Mouse (Mus musculus) megakaryocyte, adult 5-6 weeks (primary cell): Measurements from ENCODE around the gene Plcb4. TPM values are rescaled to one million over a fixed set of nuclear protein-coding genes. Genes with fewer than 3 reads are reported as not detected.
"Not testable (repeated sequence)": the region's sequence is repeated elsewhere in the genome, so short reads cannot be mapped to it uniquely, and the experiment has no call there.

Source experiments
- ATAC-seq: 2 replicates; pipeline ENCODE4 v1.8.0; 2016; ENCODE audit warnings: mild to moderate bottlenecking, inconsistent platforms; ENCODE audit not compliant: poor library complexity, severe bottlenecking
- total RNA-seq, 2 experiments: library from RNA; stranded (forward) in 1 of 2; stranded (reverse) in 1 of 2; fragments of 153-499, 151-499 nt in 1 of 2; fragments of 221-1000, 200-1000 nt in 1 of 2; gene quantifications; 2 replicates each; pipeline versions ENCODE4 v1.2.3 to v1.2.4; 2015 to 2017

The Plcb4 gene
- total RNA-seq, 2 experiments from 2014 or later, result 7.1 to 8.5 TPM

DNA sequence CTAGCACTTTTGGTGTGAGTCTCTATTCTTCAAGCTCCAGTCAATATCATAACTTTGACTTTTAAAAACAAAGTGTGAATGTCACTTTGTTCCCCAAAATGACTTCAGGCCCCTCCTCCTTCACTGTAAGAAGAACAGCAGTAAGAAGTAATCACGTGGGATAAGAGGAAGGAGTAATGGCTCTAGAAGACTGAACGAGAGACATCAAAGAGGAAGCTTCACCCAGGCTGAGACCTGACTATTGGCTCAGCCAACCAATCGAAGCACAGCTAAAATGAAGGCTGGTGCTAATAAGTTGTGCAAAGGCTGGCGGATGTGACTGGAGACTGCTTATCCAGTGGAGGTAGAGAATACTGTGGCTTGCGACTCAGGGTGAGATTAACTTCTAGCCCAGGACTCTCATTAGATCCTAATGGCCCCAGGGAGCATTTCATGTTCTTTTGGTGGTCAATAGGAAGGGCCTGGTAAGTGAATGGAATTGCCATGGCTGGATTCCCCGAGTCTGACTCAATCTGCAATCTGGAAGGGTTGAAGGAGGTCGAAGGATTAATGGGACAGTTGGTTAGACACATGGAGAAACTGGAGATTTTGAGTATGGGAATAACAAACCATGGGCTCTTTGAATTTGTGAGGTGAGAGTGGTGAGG is 225.8 kb downstream of the Plcb4 start:
- peak; percentile 94 for ATAC-seq

DNA sequence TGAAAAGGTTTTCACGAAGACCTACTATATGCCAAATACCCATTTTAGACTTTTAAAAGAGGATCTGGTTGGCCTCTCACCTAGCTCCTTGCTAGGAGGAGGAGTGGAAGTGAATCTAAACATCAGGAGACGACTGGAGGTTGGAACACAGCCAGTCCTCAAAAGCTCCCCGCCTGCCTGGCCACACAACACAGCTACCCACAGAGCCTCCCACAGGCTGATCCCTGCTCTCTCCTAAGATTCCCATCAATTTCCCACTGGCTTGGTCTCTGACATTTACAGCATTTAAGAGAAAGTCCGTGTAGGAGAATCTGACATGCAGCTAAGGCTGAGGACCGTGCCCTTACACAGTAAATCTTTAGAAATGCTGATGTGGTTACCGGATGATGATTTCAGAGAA is 226.8 kb downstream of the Plcb4 start:
- no peak for ATAC-seq

DNA sequence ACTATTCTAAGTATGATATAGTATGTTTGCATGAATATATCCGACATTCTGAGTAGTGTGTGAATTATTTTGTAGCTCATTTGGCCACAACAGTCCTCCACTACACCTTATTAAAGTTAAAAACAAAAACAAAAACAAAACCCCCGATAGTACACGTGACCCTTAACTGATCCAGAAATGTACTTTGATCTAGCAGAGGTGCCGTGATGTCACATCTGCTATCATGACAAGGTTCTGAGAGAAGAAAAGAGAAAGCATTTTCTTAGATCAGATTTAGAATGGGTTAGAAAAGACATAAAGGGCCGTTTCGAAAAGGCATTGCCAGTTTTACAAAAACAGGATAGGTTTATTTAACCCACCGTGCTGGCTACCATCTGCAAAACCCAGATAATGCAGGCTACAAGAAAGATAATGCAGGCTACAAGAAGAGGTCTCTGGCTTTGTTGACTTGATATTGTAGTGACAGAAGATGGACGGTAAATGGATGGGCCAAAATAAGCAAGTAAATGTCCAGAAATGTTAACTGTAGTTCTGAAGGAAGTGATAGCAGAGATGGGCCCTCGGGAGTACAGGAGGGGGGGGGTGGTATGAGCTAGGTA is 227.4 kb downstream of the Plcb4 start:
- ATAC-seq, result no peak

DNA sequence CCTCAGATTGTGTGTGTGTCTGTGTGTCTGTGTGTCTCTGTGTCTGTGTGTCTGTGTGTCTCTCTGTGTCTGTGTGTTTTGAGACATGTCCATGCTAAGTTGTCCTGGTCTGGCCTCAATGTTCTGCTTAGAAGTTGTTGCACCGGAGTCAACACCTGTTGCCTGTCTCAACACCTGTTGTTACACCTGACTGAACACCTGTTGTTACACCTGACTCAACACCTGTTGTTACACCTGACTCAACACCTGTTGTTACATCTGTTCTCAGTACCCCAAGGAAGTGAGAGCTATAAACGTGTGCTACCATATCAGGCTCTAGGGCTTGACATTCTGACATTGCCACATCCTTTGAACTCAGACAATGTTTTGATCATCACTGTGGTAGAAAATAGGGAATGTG is 229.0 kb downstream of the Plcb4 start:
- ATAC-seq, result no peak

DNA sequence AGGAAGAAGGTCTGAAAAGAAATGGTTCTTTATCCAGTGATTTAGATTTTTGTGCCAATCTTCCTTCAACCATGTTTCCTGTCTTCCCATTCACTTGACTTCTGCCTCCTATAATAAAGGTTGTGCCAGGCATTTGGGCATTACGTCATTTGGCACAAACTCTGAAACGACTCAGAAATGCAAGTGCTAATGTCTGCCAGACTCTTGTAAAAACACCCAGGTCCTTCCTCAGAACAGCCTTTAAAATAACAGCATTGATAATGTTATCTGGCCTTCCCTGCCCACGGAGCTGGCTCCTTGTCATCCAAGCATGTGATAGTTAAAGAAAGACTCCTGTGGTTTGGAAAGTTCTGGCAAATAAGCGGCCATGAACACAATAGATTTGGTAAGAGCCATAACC is 229.4 kb downstream of the Plcb4 start:
- no peak for ATAC-seq

DNA sequence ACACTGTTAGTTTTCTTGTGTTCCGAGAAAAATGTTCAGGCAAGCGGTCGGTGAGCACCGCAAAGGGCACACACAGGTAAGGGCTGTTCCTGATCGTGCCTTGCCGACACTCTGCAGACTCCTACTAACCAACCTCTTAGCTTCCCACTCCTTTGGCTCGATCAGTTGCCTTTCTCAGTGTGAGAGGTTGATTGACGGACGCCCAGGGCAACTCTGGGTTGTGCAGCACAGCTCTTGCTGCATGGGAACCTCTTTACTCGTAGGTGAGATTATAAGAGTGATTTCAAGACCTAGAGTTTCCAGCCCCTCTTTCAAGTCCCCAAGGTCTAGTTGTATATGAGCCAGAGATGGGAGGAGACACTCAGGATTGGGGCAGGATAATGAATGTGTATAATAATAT is 230.0 kb downstream of the Plcb4 start:
- ATAC-seq, result no peak

DNA sequence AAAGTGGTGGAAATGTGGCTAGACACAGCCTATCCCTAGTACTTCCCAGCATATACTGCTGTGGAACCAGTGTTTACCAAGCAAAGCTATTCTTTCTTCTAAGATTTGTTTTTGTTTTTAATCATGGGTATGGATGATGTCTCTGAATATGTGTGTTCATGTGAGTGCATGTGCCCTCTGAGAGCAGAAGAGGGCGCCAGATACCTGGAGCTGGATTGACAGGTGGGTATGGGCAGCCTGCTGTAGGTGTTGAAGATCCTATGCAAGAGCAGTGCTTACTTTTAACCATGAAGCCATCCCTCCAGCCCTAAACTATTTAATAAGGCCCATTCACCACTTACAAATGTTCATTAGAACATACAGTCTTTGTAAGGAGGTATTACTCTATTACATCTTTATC is 231.3 kb downstream of the Plcb4 start:
- peak; percentile 68 for ATAC-seq

DNA sequence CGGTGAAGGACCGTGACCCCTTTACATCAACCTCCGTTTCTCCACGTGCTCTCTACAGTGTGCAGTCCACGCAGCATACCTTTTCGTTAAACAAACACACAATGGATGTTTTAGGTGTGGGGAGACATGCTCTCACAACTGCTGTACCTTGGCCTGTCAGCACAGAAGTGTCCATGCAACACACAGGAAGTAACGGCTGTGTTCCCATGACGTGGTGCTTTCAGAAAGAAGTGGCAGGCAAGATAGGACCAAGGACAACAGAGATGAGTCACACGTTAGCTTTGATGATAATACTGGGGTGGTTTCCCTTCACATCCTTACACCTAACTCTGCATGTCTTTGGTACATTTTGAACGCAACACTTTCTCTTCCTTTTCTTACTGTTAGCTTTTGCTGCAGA is 232.3 kb downstream of the Plcb4 start:
- ATAC-seq, result peak; percentile 62

DNA sequence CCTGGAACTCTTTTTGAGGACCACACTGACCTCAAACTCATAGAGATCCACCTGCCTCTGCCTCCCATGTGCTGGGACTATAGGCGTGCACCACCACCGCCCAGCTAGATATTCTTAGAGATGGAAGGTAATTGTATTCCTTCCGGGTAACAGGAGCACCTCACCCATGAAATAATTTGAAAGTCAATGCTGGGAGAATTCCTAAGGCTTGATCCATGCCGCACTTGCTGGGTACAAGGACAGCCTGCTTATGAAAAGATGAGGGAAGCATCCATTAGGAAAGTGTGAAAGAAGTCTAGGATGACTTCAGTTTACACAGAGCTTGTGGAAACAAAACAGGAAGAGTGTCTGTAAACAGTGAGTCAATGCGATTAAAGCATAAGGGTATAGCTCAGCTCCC is 232.9 kb downstream of the Plcb4 start:
- ATAC-seq, result no peak

DNA sequence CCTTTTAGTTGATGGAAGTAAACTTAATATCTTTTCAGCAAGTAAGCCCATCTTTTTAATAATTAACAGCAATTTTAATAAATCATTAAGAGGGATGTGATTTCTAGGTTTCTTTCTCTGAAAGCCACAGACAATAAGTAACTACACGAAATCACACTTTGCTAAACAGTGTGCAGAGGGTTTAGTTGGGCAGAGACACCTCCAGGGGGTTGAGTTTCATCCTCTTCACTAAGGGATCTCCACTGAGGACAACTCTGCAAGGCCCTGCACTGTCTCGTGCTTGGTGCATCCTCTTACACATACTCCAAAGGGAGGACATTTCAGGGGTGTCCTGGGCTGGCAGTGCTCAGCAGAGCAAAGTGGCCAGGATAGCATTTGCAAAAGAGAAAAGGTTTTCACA is 235.8 kb downstream of the Plcb4 start:
- no peak for ATAC-seq

DNA sequence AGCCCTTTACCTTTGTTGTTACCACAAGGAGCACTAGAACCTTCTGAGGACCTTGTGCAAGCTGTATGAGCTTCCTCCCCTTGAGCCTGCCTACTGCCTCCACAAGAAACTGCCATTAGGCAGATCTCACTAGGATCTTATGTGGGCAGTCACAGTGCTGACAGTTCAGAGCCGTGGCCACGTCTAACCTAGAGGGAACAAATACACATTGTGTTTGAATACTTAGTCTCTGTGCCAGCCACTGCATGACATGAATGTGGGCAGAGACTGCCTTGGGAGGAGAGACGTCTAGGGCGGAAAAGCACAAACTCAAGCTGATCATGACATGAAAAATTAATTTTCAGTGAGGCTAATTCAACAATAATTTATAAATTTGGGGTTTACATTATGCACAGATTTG is 239.2 kb downstream of the Plcb4 start:
- no peak for ATAC-seq

DNA sequence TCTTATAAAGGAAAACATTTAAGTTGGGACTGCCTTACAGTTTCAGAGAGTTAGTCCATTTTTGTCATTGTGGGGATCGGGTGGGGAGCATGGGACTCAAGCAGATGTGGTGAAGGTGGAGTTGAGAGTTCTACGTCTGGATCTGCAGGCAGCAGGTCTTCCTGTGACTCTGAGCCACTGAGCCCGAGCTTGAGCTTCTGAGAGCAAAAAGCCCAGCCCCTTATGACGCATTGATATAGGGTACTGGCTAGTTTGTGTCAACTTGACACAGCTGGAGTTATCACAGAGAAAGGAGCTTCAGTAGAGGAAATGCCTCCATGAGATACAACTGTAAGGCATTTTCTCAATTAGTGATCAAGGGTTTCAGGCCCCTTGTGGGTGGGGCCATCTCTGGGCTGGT is 241.1 kb downstream of the Plcb4 start:
- ATAC-seq, result not testable (repeated sequence)

DNA sequence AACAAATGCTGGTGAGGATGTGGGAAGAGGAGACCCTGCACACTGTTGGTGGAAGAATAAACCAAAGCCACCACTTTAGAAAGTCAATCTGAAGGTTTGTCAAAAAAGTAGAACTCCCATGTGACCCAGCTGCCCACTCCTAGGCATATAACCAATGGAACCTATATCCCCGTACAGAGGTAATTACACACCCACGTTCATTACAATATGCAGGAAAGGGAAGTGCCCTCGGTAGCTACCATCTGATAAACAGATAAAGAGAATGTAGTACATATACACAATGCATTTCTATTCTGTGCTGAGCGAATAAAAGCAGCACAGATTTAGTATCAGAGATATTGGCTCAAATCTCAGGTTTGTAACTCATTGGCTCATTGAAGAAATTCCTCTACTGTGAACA is 242.2 kb downstream of the Plcb4 start:
- no peak for ATAC-seq

DNA sequence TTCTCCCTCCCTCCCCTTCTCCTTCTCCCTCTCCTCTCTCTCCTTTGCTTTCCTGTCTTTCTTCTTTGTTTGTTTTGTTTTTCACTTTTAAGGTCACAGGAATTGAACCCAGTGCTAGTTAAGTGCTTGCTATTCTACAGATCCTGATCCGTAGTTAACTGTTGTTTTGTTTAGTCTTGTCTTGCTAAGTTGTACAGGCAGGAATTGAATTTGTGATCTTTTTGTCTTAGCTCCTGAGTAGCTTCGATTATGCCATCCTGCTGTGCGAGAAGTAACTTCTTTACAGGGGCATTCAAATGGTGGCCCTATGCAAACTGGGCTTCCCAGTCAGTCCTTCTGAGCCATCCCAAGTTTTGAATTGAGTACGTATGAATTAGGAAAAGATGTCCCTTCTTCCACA is 245.5 kb downstream of the Plcb4 start:
- ATAC-seq, result no peak

DNA sequence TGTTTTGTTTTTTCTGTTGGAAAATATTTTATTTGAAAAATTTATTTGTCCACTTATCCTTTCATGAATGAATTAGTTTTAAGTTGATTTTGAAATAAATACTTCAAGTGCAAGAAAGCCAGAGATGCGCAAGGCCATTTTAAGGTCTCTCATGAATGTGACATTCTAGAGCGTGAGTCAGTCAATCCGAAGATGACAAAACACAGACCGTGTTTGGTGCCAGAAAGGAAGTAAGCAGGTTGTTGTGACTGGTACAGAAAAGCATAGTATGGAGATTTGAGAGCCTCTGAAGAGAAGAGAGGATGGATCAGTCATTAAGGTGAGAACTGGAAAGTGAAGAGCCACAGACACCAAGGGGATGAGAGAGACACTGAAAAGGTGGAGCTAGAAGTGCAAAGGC is 246.0 kb downstream of the Plcb4 start:
- ATAC-seq, result no peak

DNA sequence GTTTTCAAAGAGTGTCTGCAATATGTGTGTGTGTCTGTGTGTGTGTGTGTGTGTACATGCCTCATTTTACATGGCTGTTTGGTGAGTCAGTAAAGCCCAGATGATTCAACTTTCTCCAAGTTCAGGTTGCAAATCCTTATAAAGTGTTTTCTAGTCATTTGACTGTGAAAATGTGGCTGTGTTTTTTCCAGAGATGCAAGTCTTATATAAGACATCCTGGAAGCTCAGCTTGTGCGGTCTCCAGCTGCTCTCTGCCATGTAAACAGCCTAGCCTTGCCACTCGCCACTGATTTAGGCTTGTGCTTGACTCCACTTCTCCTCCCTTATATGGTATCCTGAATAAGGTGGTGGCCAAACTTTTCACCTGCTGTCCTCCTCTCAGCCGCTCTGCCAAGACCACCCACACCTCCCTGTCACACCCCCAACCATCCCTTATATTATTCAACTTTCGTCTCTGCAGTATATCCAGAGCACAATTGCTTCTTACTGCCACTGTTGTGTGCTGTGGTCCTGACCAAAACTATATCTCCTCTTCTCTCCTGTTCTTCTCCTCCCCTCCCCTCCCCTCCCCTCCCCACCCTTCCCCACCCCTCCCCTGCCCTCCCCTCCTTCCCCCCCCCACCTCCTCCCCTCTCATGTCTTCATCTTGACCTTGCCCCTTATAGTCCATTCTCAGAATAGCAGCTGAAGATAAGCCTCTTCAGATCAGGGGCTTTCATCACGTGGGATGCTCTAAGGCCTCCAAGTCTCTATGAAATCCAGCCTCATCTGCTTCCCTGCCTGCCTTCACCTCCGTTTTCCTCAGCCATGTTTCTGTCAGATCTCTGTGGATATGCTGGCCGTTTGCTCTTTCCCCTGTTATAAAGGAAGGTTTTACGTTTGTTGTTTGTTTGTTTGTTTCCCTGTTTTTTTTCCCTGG is 255.8 kb downstream of the Plcb4 start:
- ATAC-seq, result no peak

DNA sequence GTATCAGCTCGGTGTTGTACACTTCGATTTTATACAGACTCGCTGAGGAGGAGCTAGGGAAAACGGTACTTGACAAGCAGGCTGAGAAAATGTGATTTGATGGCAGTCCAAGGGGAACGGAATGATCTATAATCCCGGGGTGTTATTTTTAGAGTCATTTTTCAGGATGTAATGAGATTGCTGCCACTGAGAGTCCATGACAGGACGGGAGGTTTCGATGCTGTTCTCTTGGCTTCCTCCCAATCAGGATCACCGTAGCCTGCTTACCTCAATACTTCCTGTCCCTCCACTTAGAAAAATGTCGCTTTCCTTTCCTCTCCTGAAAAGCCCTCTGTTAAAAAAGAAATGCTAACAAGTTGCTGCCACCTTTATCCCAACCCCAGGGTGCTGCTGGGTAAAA is 257.1 kb downstream of the Plcb4 start:
- ATAC-seq, result no peak

DNA sequence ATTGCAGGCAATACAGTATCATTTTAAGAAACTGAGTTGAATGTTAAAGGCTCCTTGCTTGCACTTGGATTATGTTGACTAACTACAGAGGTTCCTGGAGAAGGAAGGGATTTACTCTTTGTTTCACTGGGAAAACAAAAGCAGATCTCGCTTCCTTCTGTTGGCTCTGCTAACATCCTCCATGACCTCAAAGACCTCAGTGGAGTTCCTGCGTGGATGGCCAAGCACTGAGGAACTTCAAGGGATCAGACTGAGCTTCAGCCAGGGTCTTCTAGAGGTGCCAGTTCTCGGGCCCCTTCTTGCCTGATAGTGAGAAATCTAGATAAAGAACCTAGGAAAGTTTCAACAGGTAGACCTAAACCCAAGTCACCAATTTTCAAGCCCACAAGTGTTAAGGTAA is 258.2 kb downstream of the Plcb4 start:
- no peak for ATAC-seq

DNA sequence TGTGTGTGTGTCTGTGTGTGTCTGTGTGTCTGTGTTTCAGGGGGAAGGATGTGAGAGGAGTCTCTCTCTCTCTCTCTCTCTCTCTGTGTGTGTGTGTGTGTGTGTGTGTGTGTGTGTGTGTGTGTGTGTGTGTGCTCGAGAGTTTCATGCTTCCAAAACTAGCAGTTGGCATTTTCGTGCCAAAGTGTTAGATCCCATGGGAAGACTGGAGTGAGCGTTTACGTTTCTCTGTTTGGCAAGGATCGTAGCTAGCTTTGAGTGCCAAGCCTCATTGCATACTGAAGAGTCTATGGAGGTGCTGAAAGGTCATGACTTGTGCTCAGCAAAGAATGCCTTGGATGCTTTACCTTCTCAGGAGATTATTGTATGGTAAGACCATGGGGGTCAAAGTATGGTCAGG is 259.3 kb downstream of the Plcb4 start:
- no peak for ATAC-seq

DNA sequence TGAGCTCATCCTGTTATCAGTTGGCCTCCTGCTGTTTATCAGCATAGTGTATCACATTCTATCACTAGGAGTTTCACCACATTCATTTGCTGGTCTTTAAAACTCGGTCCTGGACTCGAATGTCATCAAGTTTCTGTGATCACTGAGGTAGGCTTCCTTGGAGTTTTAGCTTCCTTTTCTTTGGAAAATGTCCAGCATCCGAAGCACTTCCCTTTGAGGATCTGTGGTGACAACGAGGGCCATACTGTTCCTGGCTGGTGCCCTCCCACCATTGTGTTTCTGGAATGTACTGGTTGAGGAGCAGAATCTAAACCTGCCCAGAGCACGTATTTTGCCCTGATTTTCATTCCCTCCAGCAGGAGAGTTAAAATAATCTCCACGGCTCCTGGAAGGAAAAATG is 260.8 kb downstream of the Plcb4 start:
- ATAC-seq, result no peak

DNA sequence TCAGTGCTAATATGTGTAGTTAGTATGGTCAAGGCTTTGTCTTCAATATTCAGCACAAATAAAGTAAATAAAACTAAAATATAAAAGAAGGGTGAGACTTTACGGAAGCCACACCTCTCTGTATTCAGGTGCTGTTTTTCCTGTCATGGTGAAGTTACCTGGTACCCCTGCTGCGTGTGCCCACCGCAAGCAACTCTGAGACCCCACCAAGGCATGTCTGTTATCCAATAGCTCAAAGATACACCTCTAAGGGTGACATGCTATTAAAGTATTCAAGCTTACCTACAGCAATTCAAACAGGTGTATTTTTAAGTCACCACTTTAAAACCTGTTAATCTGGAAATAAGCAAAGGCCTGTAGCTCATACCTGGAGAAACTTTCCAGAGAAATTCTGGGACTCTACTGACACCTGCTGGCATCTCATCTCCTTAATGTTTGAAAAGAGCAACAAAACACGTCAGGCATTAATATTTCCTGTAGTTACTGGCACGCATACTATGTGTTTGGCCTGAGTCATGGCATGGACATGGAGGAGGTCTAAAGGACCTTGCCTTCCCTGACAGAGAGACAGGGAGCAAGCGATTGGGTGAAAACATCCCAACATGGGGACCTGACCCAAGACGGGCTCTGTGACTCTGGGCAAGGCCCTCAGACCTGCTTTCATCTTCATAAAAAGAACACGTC is 268.0 kb downstream of the Plcb4 start:
- ATAC-seq, result 0 out of 2 replicates have a peak, but pooled peaks have one; percentile 11
